In the genomic region with DNA sequence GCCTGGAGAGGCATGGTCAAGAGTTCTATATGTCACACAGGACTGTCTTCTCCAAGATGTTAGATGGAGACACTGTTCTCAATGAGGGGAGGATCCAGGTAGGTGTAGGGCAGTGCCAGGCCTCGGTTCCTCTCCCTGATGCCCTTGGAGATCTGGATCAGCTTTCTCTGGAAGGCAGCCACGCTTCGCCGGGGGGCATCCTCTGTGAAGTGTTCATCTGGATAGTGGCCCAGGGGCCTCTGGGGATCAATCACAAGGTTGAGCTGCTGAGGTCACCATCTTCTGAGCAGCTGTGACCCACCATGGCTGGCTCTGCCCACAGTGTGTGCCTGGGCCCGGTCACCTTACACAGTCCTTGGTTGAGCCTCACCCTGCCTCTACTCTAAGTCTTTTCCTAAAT, we compare ENCODE assay signal across 26 mouse cellular contexts. TPM values are rescaled to one million over a fixed set of nuclear protein-coding genes. Genes with fewer than 3 reads are reported as not detected.
DNase-seq lines count a peak whose midpoint lies in the region; ATAC-seq and TF ChIP-seq lines count a peak whose summit lies in the region.
"Had no signal": no experiment of that assay in that cellular context is flagged by ENCODE, and none has a peak within 500 bp of the region (broad histone marks: within the 10 kb centered on the region; RNA-seq: fewer than 3 reads in every experiment).

No protein-coding gene starts in this region.

- H3K36me3 ChIP-seq in heart, embryonic 10.5 days, result no peaks in the 10 kb centered on the region
- H3K36me3 ChIP-seq in heart, embryonic 11.5 days (ENCODE audit: control insufficient read depth, insufficient read depth, low read length), result no peaks in the 10 kb centered on the region
- no peaks in the 10 kb centered on the region for H3K36me3 ChIP-seq in liver, postnatal 0 days (replicated peaks; ENCODE audit: insufficient read depth, low read length)
- H3K36me3 ChIP-seq: G1E had no signal

- H3K27me3 ChIP-seq in heart, embryonic 10.5 days (ENCODE audit: insufficient read depth, poor library complexity, severe bottlenecking), result peaks cover 19% of the 10 kb centered on the region; the same call in 1 of the 2 replicates
- H3K27me3 ChIP-seq in heart, embryonic 11.5 days (ENCODE audit: control insufficient read depth, insufficient read depth, low read length), result no peaks in the 10 kb centered on the region; the same call in none of the 2 replicates
- no peaks in the 10 kb centered on the region for H3K27me3 ChIP-seq in liver, postnatal 0 days (ENCODE audit: insufficient read depth, low read length)
- H3K27me3 ChIP-seq: Patski had no signal

- 90% methylated on average over 5 of the region's 5 CpGs for WGBS in heart, embryonic 10.5 days
- WGBS in heart, embryonic 11.5 days (ENCODE audit: insufficient replicate concordance), result 81% methylated on average over 5 of the region's 5 CpGs
- 78% methylated on average over 5 of the region's 5 CpGs for WGBS in liver, postnatal 0 days (ENCODE audit: insufficient replicate concordance)

- H3K9me3 ChIP-seq in heart, embryonic 10.5 days, result no peaks in the 10 kb centered on the region
- H3K9me3 ChIP-seq in heart, embryonic 11.5 days (replicated peaks; ENCODE audit: control insufficient read depth, low read length), result no peaks in the 10 kb centered on the region
- H3K9me3 ChIP-seq in liver, postnatal 0 days (ENCODE audit: low read length), result no peaks in the 10 kb centered on the region
- H3K9me3 ChIP-seq: G1E had no signal

- no peak overlapping the region for H3K27ac ChIP-seq in heart, embryonic 10.5 days
- no peak overlapping the region for H3K27ac ChIP-seq in heart, embryonic 11.5 days (ENCODE audit: low read depth, low read length)
- no peak overlapping the region for H3K27ac ChIP-seq in liver, postnatal 0 days (ENCODE audit: low read depth)

- no peak overlapping the region for H3K9ac ChIP-seq in heart, embryonic 11.5 days (ENCODE audit: low read depth, low read length)
- H3K9ac ChIP-seq in liver, postnatal 0 days (replicated peaks), result no peak overlapping the region

- no peak overlapping the region for H3K4me3 ChIP-seq in heart, embryonic 10.5 days
- no peak overlapping the region for H3K4me3 ChIP-seq in heart, embryonic 11.5 days (ENCODE audit: low read depth, low read length)
- no peak overlapping the region for H3K4me3 ChIP-seq in liver, postnatal 0 days (ENCODE audit: low read depth, low read length)

- peak; percentile 76 for DNase-seq in heart, adult 11 months
- DNase-seq in heart, postnatal 14 days, result no peak
- DNase-seq in heart, embryonic 10.5 days (ENCODE audit: low spot score), result peak; percentile 64
- DNase-seq in left cerebral cortex, postnatal 4 days, result peak; percentile 16
- no peak for DNase-seq in left cerebral cortex, adult 8-10 months (ENCODE audit: low spot score in 2 of 2)
- peak; percentile 1 for DNase-seq in liver
- DNase-seq in liver, postnatal 0 days, result no peak
- DNase-seq: adrenal gland, adult 2 months; adrenal gland, adult 8-10 months; adrenal gland, postnatal 10 days; adrenal gland, postnatal 14 days; adrenal gland, postnatal 25 days; adrenal gland, postnatal 36 days; B cell, adult 2 months; cerebellum, adult 11 months; cerebellum, adult 11-12 months had no signal

- no peak for TF ChIP-seq EP300 in liver, postnatal 0 days (IDR thresholded peaks at IDR 0.05; ENCODE audit: low read depth)

- intact Hi-C loops in heart, postnatal 14 days (cut with DNase I), result no loop called here
- intact Hi-C loops in left cerebral cortex, postnatal 4 days (cut with DNase I), result no loop called here

- no peaks in the 10 kb centered on the region for H3K4me1 ChIP-seq in heart, embryonic 10.5 days
- H3K4me1 ChIP-seq in heart, embryonic 11.5 days (ENCODE audit: control insufficient read depth, insufficient read depth, low read length), result no peaks in the 10 kb centered on the region
- H3K4me1 ChIP-seq in liver, postnatal 0 days (ENCODE audit: insufficient read depth), result no peaks in the 10 kb centered on the region

- no peak overlapping the region for H3K4me2 ChIP-seq in heart, embryonic 11.5 days
- no peak overlapping the region for H3K4me2 ChIP-seq in liver, postnatal 0 days (ENCODE audit: low read depth, low read length)

- ATAC-seq in heart, embryonic 11.5 days (replicated peaks; ENCODE audit: insufficient number of reproducible peaks, low FRiP score, low TSS enrichment), result no peak
- no peak for ATAC-seq in liver, postnatal 0 days
- ATAC-seq: activated CD4-positive, CD25-positive, alpha-beta regulatory T cell, adult 4 months; CD4-positive, CD25-positive, alpha-beta regulatory T cell, adult 4 months; Patski had no signal

- no peak for TF ChIP-seq CTCF in liver, postnatal 0 days (IDR thresholded peaks at IDR 0.05; ENCODE audit: low read depth)

RNA-seq across cellular contexts. Expression of gene Alox8, which starts 12.6 kb away (rescaled TPM):
- 1 to 10 TPM in 1 of 2 experiments, under 1 TPM in 1; 0.88 to 1.7 TPM for total RNA-seq in heart, postnatal 14 days (2021)
- 1.1 and 1.2 TPM in 2 replicates for polyA plus RNA-seq in heart, embryonic 10.5 days (2016; fragmentation: Nextera tagmentation; extraction: Ambion mirVana)
- 1.1 and 2.0 TPM in 2 replicates for polyA plus RNA-seq in heart, embryonic 11.5 days (2014; fragmentation: Nextera tagmentation; extraction: Ambion mirVana)
- 1 to 10 TPM; 1.2 to 2.5 TPM for total RNA-seq in left cerebral cortex, postnatal 4 days (2021)
- total RNA-seq in left cerebral cortex, adult 8-10 months (2022), result 10 to 100 TPM in 2 of 4 experiments, 1 to 10 TPM in 2; 9.2 to 11.4 (median 10.2) TPM
- polyA plus RNA-seq in liver, postnatal 0 days (2015; fragmentation: Nextera tagmentation; extraction: Ambion mirVana), result 0.04 TPM in 1 of 2 replicates, not detected in the other
- total RNA-seq: adrenal gland, adult 18-20 months; adrenal gland, adult 2 months; adrenal gland, adult 8-10 months; adrenal gland, postnatal 10 days; adrenal gland, postnatal 14 days; adrenal gland, postnatal 25 days; adrenal gland, postnatal 36 days had no signal
- polyA plus RNA-seq: adrenal gland, adult 2 months; G1E; Patski had no signal

RNA-seq across cellular contexts. Expression of gene Alox12b, which starts 28.2 kb away (rescaled TPM):
- total RNA-seq in heart, postnatal 14 days (2021), result not detected
- not detected in 2 replicates for polyA plus RNA-seq in heart, embryonic 10.5 days (2016; fragmentation: Nextera tagmentation; extraction: Ambion mirVana)
- polyA plus RNA-seq in heart, embryonic 11.5 days (2014; fragmentation: Nextera tagmentation; extraction: Ambion mirVana), result not detected in 2 replicates
- total RNA-seq in left cerebral cortex, postnatal 4 days (2021), result under 1 TPM; 0.16 to 0.18 TPM
- 1 to 10 TPM; 5.7 to 8.9 (median 7.7) TPM for total RNA-seq in left cerebral cortex, adult 8-10 months (2022)
- not detected in 2 replicates for polyA plus RNA-seq in liver, postnatal 0 days (2015; fragmentation: Nextera tagmentation; extraction: Ambion mirVana)
- total RNA-seq: adrenal gland, adult 18-20 months; adrenal gland, adult 2 months; adrenal gland, adult 8-10 months; adrenal gland, postnatal 10 days; adrenal gland, postnatal 14 days; adrenal gland, postnatal 25 days; adrenal gland, postnatal 36 days; adrenal gland, postnatal 4 days; CH12.LX; G1E; MEL had no signal
- polyA plus RNA-seq: activated CD4-positive, CD25-positive, alpha-beta regulatory T cell, adult 4 months; adrenal gland, adult 2 months; C2C12; CD4-positive, CD25-positive, alpha-beta regulatory T cell, adult 4 months; G1E; Patski had no signal

RNA-seq across cellular contexts. Expression of gene Gucy2e, which starts 51.8 kb away (rescaled TPM):
- 1 to 10 TPM in 1 of 2 experiments, under 1 TPM in 1; 1.00 to 1.3 TPM for total RNA-seq in heart, postnatal 14 days (2021)
- polyA plus RNA-seq in heart, embryonic 10.5 days (2016; fragmentation: Nextera tagmentation; extraction: Ambion mirVana), result 0.24 and 0.46 TPM in 2 replicates
- 0.13 and 0.17 TPM in 2 replicates for polyA plus RNA-seq in heart, embryonic 11.5 days (2014; fragmentation: Nextera tagmentation; extraction: Ambion mirVana)
- under 1 TPM; 0.52 to 0.87 TPM for total RNA-seq in left cerebral cortex, postnatal 4 days (2021)
- total RNA-seq in left cerebral cortex, adult 8-10 months (2022), result 1 to 10 TPM; 1.3 to 1.8 (median 1.5) TPM
- not detected in 2 replicates for polyA plus RNA-seq in liver, postnatal 0 days (2015; fragmentation: Nextera tagmentation; extraction: Ambion mirVana)
- total RNA-seq: adrenal gland, adult 2 months; adrenal gland, adult 8-10 months; adrenal gland, postnatal 10 days; adrenal gland, postnatal 14 days; adrenal gland, postnatal 25 days; adrenal gland, postnatal 36 days; adrenal gland, postnatal 4 days; MEL had no signal
- polyA plus RNA-seq: adrenal gland, adult 2 months; C2C12; G1E; Patski had no signal

RNA-seq across cellular contexts. Expression of gene Aloxe3, which starts 59.3 kb away (rescaled TPM):
- total RNA-seq in heart, postnatal 14 days (2021), result not detected
- polyA plus RNA-seq in heart, embryonic 10.5 days (2016; fragmentation: Nextera tagmentation; extraction: Ambion mirVana), result 0.16 and 0.25 TPM in 2 replicates
- polyA plus RNA-seq in heart, embryonic 11.5 days (2014; fragmentation: Nextera tagmentation; extraction: Ambion mirVana), result 0.37 and 0.39 TPM in 2 replicates
- total RNA-seq in left cerebral cortex, postnatal 4 days (2021), result 10 to 100 TPM; 10.8 to 13.1 TPM
- total RNA-seq in left cerebral cortex, adult 8-10 months (2022), result 10 to 100 TPM in 1 of 4 experiments, 1 to 10 TPM in 3; 5.9 to 11.4 (median 8.9) TPM
- polyA plus RNA-seq in liver, postnatal 0 days (2015; fragmentation: Nextera tagmentation; extraction: Ambion mirVana), result 0.14 and 0.18 TPM in 2 replicates
- total RNA-seq: MEL had no signal
- polyA plus RNA-seq: G1E had no signal

Comparison
In these comparisons a context has a peak if more than half of its experiments do, and no peak if none do; other contexts are left out.
1. DNase-seq: peak in heart, adult 11 months (single experiment), heart, embryonic 10.5 days (single experiment), left cerebral cortex, postnatal 4 days (single experiment) and liver (single experiment); none in heart, postnatal 14 days (0 of 2), left cerebral cortex, adult 8-10 months (0 of 2) and liver, postnatal 0 days (single experiment).
2. RNA of gene Alox12b, which starts 28.2 kb away (total RNA-seq): 5.7 to 8.9 TPM in left cerebral cortex, adult 8-10 months; 0.16 to 0.18 TPM in left cerebral cortex, postnatal 4 days and not detected in heart, postnatal 14 days; every median in the first group is over 4 times any median in the second.